Mouse (Mus musculus) liver, embryonic 12.5 days (tissue): Measurements from ENCODE around the gene Dgat2. TPM values are rescaled to one million over a fixed set of nuclear protein-coding genes. Genes with fewer than 3 reads are reported as not detected.
A peak's percentile ranks its signal among the peaks of the same experiment; 100 is the strongest.

Experiments used
- ATAC-seq: fragments of 200-750 bp; cut with Nextera tagmentation; 2 replicates; pipeline ENCODE4 v1.8.0; 2017; ENCODE audit warnings: moderate number of reproducible peaks, mild to moderate bottlenecking, moderate library complexity
- H3K27ac ChIP-seq: fragments of 300-500 bp; sonication (generic); 2 replicates; pipeline ENCODE4 v1.5.1; 2016; ENCODE audit warnings: mild to moderate bottlenecking
- H3K27me3 ChIP-seq: fragments of 300-500 bp; sonication (generic); replicated peaks from 2 replicates; pipeline ENCODE4 v1.6.1; 2016; ENCODE audit warnings: mild to moderate bottlenecking, moderate library complexity
- H3K36me3 ChIP-seq: fragments of 300-500 bp; sonication (generic); 2 replicates; pipeline ENCODE4 v1.6.1; 2016; ENCODE audit warnings: mild to moderate bottlenecking, moderate library complexity
- H3K4me1 ChIP-seq: fragments of 300-500 bp; sonication (generic); 2 replicates; pipeline ENCODE4 v1.6.1; 2016
- H3K4me2 ChIP-seq: fragments of 300-500 bp; sonication (generic); 2 replicates; pipeline ENCODE4 v1.6.1; 2016; ENCODE audit warnings: mild to moderate bottlenecking, moderate library complexity
- H3K4me3 ChIP-seq: fragments of 300-500 bp; sonication (generic); 2 replicates; pipeline ENCODE4 v1.5.1; 2016; ENCODE audit warnings: mild to moderate bottlenecking, moderate library complexity
- H3K9ac ChIP-seq: fragments of 300-500 bp; sonication (generic); 2 replicates; pipeline ENCODE4 v1.6.1; 2016; ENCODE audit warnings: mild to moderate bottlenecking, moderate library complexity
- H3K9me3 ChIP-seq: fragments of 300-500 bp; sonication (generic); replicated peaks from 2 replicates; pipeline ENCODE4 v1.6.1; 2016; ENCODE audit warnings: mild to moderate bottlenecking, moderate library complexity
- WGBS: fragments of 180-500 bp; shearing (Covaris S2); methylation state at CpG from one replicate; pipeline ENCODE4 v1.1.7; 2016; ENCODE audit not compliant: insufficient replicate concordance; 5-methylcytosine and 5-hydroxymethylcytosine counted together
- polyA plus RNA-seq: library from polyadenylated mRNA; unstranded; fragments of >200 nt; fragmentation: Nextera tagmentation; extraction: Ambion mirVana; gene quantifications from 2 replicates; pipeline ENCODE4 v1.2.1, GENCODE M21; 2016

Gene Dgat2
- polyA plus RNA-seq, 1 experiment from 2014 or later = 59.3 TPM

DNA sequence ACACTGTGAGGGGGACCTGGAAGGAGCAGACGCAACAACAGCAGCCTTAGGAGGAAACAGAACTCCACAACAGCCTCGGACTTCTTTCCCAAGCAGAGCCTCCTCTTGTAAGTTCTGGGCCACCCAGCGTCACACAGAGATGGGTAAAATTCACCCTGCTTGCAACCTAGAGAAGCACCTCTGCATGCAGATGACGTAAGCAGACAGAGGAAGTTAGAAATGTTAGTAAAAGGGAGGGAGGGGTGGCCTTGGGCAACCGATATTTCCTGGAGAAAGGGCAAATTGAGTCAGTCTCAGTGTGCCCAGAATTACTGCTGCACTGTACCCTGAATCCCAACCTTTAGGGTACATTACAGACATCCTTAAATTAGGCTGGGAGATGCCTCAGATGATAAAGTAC lies 7.4 kb upstream of the Dgat2 start:
- H3K36me3 ChIP-seq = no peaks in the 10 kb centered on the region
- no peak for ATAC-seq
- peaks cover 10% of the 10 kb centered on the region; the same call in 1 of the 2 replicates for H3K4me1 ChIP-seq
- no peak overlapping the region for H3K4me3 ChIP-seq
- no peaks in the 10 kb centered on the region for H3K9me3 ChIP-seq
- peaks cover 16% of the 10 kb centered on the region for H3K27me3 ChIP-seq
- WGBS = 47% methylated on average over 5 of the region's 5 CpGs
- no peak overlapping the region for H3K27ac ChIP-seq
- no peak overlapping the region for H3K4me2 ChIP-seq
- H3K9ac ChIP-seq = no peak overlapping the region

- Histone ChIP-seq H3K9ac (no peak overlapping the region), H3K27ac (no peak overlapping the region), H3K36me3 (no peaks in the 10 kb centered on the region), H3K27me3 (peaks cover 27% of the 10 kb centered on the region), H3K4me3 (no peak overlapping the region), H3K4me2 (no peak overlapping the region), H3K4me1 (peaks cover 14% of the 10 kb centered on the region; the same call in 1 of the 2 replicates), H3K9me3 (no peaks in the 10 kb centered on the region)
- 62% methylated on average over 6 of the region's 6 CpGs for WGBS
- ATAC-seq = no peak
Measured at GRCm38 (mm10) chr7:99188630-99189029, 6.1 kb upstream of the Dgat2 start.

DNA sequence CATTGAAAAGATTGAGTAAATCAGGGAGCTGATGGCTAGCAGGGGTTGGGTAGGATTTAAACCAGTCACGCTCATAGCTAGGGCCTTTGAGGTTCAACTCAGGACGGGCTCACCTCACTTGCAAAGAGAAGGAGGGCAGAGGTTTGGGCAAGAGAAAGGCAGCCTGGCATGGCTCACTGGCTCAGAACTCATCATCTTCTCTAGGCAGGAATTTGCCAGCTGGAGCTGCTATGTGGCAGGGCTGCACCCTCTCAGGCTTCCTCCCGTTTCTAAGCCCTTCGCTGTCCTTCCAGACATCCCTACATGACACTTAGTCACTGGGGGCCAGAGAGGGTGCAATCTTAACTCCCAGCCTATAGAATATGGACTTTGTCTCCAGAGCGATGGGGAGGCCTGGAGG lies 4.9 kb upstream of the Dgat2 start:
- no peaks in the 10 kb centered on the region for H3K36me3 ChIP-seq
- H3K4me3 ChIP-seq = no peak overlapping the region
- H3K27ac ChIP-seq = no peak overlapping the region
- H3K27me3 ChIP-seq = peaks cover 31% of the 10 kb centered on the region
- ATAC-seq = no peak
- H3K9me3 ChIP-seq = no peaks in the 10 kb centered on the region
- peaks cover 25% of the 10 kb centered on the region for H3K4me1 ChIP-seq
- 61% methylated on average over 5 of the region's 5 CpGs for WGBS
- H3K4me2 ChIP-seq = no peak overlapping the region
- H3K9ac ChIP-seq = no peak overlapping the region

GRCm38 (mm10) chr7:99185405-99185804 lies 2.9 kb upstream of the Dgat2 start:
- ATAC-seq = no peak
- Histone ChIP-seq H3K4me2 (no peak overlapping the region), H3K27me3 (peaks cover 49% of the 10 kb centered on the region), H3K9me3 (no peaks in the 10 kb centered on the region), H3K27ac (no peak overlapping the region), H3K9ac (no peak overlapping the region), H3K4me1 (peaks cover 34% of the 10 kb centered on the region), H3K36me3 (no peaks in the 10 kb centered on the region), H3K4me3 (no peak overlapping the region)
- WGBS = 71% methylated on average over 3 of the region's 3 CpGs

- Histone ChIP-seq H3K27ac (no peak overlapping the region), H3K4me2 (peak overlapping the region; percentile 96; the same call in 1 of the 2 replicates), H3K4me3 (no peak overlapping the region), H3K4me1 (peaks cover 40% of the 10 kb centered on the region), H3K36me3 (no peaks in the 10 kb centered on the region), H3K9me3 (no peaks in the 10 kb centered on the region), H3K9ac (no peak overlapping the region), H3K27me3 (peaks cover 53% of the 10 kb centered on the region)
- no peak for ATAC-seq
- 27% methylated on average over 6 of the region's 6 CpGs for WGBS
Measured at GRCm38 (mm10) chr7:99183751-99184150, 1.2 kb upstream of the Dgat2 start.

DNA sequence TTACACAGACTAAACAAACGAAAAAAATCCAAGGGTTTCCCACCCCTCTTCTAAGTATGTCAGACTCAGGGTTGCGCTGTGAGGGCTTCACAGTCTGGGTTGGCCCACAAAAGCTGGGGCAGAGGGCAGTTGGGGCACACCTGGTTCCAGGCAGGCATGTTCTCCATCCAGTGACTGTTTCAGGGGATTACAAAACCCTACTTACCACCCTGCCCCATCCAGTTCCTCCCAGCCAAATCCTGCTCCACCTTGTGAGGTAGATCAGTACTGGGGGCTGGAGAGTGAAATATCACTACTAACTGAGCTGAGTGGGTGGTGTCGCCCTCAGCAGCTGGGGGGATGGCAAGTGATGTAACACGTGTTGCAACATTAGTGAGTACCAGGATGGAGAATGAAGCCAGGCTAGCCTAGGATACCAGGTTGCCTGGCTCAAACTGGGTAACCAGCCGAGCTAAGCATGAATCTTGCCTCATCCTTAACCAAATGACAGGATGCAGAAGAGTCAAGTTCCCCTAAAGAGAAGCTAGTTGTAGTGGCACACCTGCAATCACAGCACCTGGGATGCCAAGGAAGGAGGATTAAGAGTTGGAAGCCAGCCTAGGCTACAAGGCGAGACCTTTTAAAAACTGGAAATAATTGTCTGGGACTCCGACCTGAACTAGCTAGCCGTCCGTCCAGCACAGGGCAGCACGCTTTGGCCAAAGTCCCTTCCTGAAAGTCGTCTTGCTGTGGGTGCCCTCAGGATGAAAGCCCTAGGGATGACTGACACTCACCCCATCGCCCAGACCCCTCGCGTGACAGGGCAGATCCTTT lies 694 bp downstream of the Dgat2 start:
- no peak for ATAC-seq
- H3K4me1 ChIP-seq = peaks cover 37% of the 10 kb centered on the region
- H3K9me3 ChIP-seq = no peaks in the 10 kb centered on the region
- peak overlapping the region; percentile 96 for H3K4me2 ChIP-seq
- H3K4me3 ChIP-seq = peak overlapping the region; percentile 65
- H3K36me3 ChIP-seq = no peaks in the 10 kb centered on the region
- peaks cover 56% of the 10 kb centered on the region for H3K27me3 ChIP-seq
- no peak overlapping the region for H3K27ac ChIP-seq
- H3K9ac ChIP-seq = peak overlapping the region; percentile 71
- 18% methylated on average over 14 of the region's 14 CpGs for WGBS

DNA sequence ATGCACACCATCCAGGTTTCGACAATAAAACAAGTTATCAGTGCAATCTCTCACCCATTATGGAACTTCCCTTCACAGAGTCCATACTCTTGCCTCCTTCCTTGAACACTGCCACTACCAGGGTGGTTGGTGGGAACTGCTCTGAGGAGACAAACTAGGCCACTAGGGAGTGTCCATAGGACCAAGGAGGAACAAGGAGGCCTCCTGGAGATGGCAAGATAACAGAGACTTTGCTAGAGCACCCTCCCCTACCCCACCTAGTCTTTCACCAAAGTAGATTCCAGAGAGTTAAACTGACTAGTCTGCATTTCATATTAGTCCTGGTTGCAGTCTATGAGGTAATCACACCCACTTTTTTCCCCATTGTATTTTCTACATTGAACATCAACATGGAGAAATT lies 2.4 kb downstream of the Dgat2 start:
- Histone ChIP-seq H3K9ac (no peak overlapping the region), H3K36me3 (no peaks in the 10 kb centered on the region), H3K4me3 (no peak overlapping the region; the same call in 1 of the 2 replicates), H3K4me2 (peak overlapping the region; percentile 96), H3K27me3 (peaks cover 51% of the 10 kb centered on the region), H3K9me3 (no peaks in the 10 kb centered on the region), H3K27ac (no peak overlapping the region), H3K4me1 (peaks cover 37% of the 10 kb centered on the region)
- no peak for ATAC-seq
- 41% methylated on average over 1 of the region's 1 CpGs for WGBS

- Histone ChIP-seq H3K27ac (no peak overlapping the region), H3K4me1 (peaks cover 40% of the 10 kb centered on the region), H3K9ac (no peak overlapping the region), H3K9me3 (no peaks in the 10 kb centered on the region), H3K27me3 (peaks cover 44% of the 10 kb centered on the region), H3K4me3 (no peak overlapping the region), H3K4me2 (peak overlapping the region; percentile 96), H3K36me3 (no peaks in the 10 kb centered on the region)
- WGBS = 77% methylated on average over 9 of the region's 9 CpGs
- no peak for ATAC-seq
Measured at GRCm38 (mm10) chr7:99179271-99179670, 3.2 kb downstream of the Dgat2 start.

- Histone ChIP-seq H3K36me3 (no peaks in the 10 kb centered on the region), H3K27me3 (peaks cover 33% of the 10 kb centered on the region), H3K27ac (no peak overlapping the region), H3K4me1 (peaks cover 31% of the 10 kb centered on the region), H3K4me2 (no peak overlapping the region), H3K9ac (no peak overlapping the region), H3K9me3 (no peaks in the 10 kb centered on the region), H3K4me3 (no peak overlapping the region)
- no peak for ATAC-seq
- 72% methylated on average over 5 of the region's 5 CpGs for WGBS
Measured at GRCm38 (mm10) chr7:99177386-99177785, 5.1 kb downstream of the Dgat2 start.

DNA sequence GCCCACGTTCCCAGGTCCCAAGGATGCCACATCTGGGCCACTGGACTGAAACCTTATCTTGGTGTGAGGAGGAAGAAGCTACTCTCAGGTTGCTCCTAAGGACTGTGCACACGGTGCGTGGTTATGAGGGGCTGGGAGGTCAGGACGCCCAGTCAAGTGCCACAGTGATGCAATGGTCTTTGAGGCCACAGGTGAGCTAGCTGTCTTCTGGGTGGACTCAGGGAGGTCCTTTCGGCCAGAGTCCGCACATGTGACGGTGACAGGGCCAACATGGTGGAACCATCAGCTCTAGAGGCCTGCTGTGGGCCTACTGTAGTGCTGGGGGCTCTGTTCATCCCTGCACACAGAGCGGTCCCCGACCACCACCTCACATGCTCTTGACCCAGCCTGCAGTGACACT lies 6.9 kb downstream of the Dgat2 start:
- no peak overlapping the region for H3K9ac ChIP-seq
- ATAC-seq = no peak
- no peaks in the 10 kb centered on the region for H3K36me3 ChIP-seq
- H3K27me3 ChIP-seq = peaks cover 16% of the 10 kb centered on the region; the same call in 1 of the 2 replicates
- no peaks in the 10 kb centered on the region for H3K9me3 ChIP-seq
- peaks cover 23% of the 10 kb centered on the region for H3K4me1 ChIP-seq
- H3K27ac ChIP-seq = no peak overlapping the region
- no peak overlapping the region for H3K4me3 ChIP-seq
- H3K4me2 ChIP-seq = no peak overlapping the region
- WGBS = 75% methylated on average over 9 of the region's 9 CpGs

DNA sequence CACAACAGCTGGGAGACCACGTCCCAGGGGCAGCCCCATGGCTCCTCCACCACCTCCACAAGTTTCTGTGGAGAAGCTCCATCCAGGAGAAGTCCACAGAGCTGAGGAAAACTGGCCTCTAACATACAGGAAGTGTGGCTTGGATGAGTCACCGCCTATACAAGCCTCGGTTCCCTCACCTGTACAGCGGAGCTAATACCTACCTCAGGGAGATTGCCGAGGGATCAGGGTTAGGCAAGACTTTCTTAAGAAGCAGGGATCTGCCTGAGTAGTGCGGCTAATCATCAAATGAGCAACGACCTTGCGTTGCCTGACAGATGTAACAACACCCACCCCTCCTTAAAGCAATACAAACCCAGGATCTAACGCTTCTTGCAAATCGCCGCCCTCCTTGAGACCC lies 7.4 kb downstream of the Dgat2 start:
- Histone ChIP-seq H3K27me3 (peaks cover 15% of the 10 kb centered on the region; the same call in 1 of the 2 replicates), H3K36me3 (no peaks in the 10 kb centered on the region), H3K4me1 (peaks cover 19% of the 10 kb centered on the region), H3K9me3 (no peaks in the 10 kb centered on the region), H3K9ac (no peak overlapping the region), H3K4me3 (no peak overlapping the region), H3K27ac (no peak overlapping the region), H3K4me2 (no peak overlapping the region)
- ATAC-seq = no peak
- WGBS = 62% methylated on average over 11 of the region's 11 CpGs

DNA sequence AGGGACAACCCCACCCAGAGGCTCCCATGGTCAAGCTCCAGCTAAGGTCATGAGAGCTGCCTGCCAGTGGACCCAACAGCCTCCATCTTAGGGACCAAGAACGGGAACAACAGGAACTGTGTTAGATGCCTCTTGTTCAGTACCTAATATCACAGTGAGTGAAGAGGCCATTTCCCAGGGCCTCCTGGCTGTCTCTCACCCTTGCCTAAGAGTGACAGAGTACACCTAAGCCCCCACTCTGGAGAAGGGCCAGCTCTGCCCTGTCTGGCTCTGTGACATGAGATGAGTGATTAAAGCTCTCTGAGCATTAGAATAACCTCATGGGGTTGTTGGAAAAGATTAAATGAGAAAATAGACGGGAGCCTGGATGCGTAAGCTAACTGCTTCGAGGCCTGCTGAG lies 8.5 kb downstream of the Dgat2 start:
- no peak overlapping the region for H3K27ac ChIP-seq
- no peaks in the 10 kb centered on the region for H3K36me3 ChIP-seq
- peaks cover 15% of the 10 kb centered on the region for H3K4me1 ChIP-seq
- peaks cover 11% of the 10 kb centered on the region; the same call in 1 of the 2 replicates for H3K27me3 ChIP-seq
- no peak for ATAC-seq
- no peaks in the 10 kb centered on the region for H3K9me3 ChIP-seq
- no peak overlapping the region for H3K4me2 ChIP-seq
- no peak overlapping the region for H3K9ac ChIP-seq
- 80% methylated on average over 4 of the region's 4 CpGs for WGBS
- no peak overlapping the region for H3K4me3 ChIP-seq
